Mouse (Mus musculus) heart, embryonic 12.5 days (tissue): ENCODE measurements around the gene Aldh9a1. TPM values are rescaled to one million over a fixed set of nuclear protein-coding genes. Genes with fewer than 3 reads are reported as not detected.

ENCODE experiments used
- ATAC-seq: fragments of 200-750 bp; cut with Nextera tagmentation; 2 replicates; pipeline ENCODE4 v1.8.0; 2017; ENCODE audit warnings: moderate TSS enrichment, moderate library complexity; ENCODE audit not compliant: insufficient number of reproducible peaks, low FRiP score
- H3K27ac ChIP-seq: fragments of 300-500 bp; sonication (generic); 2 replicates; pipeline ENCODE4 v1.5.1; 2016; ENCODE audit warnings: mild to moderate bottlenecking, moderate library complexity; ENCODE audit not compliant: poor library complexity, severe bottlenecking
- H3K27me3 ChIP-seq: fragments of 300-500 bp; sonication (generic); replicated peaks from 2 replicates; pipeline ENCODE4 v1.6.1; 2016; ENCODE audit warnings: mild to moderate bottlenecking, moderate library complexity
- H3K36me3 ChIP-seq: fragments of 300-500 bp; sonication (generic); 2 replicates; pipeline ENCODE4 v1.6.1; 2016; ENCODE audit warnings: mild to moderate bottlenecking, moderate library complexity
- H3K4me1 ChIP-seq: fragments of 300-500 bp; sonication (generic); replicated peaks from 2 replicates; pipeline ENCODE4 v1.6.1; 2016; ENCODE audit warnings: mild to moderate bottlenecking
- H3K4me2 ChIP-seq: fragments of 300-500 bp; sonication (generic); 2 replicates; pipeline ENCODE4 v1.6.1; 2016; ENCODE audit warnings: mild to moderate bottlenecking, moderate library complexity
- H3K4me3 ChIP-seq: fragments of 300-500 bp; sonication (generic); 2 replicates; pipeline ENCODE4 v1.5.1; 2016; ENCODE audit warnings: mild to moderate bottlenecking
- H3K9ac ChIP-seq: fragments of 300-500 bp; sonication (generic); 2 replicates; pipeline ENCODE4 v1.6.1; 2016; ENCODE audit warnings: mild to moderate bottlenecking, moderate library complexity
- H3K9me3 ChIP-seq: fragments of 300-500 bp; sonication (generic); replicated peaks from 2 replicates; pipeline ENCODE4 v1.6.1; 2016; ENCODE audit warnings: mild to moderate bottlenecking, moderate library complexity
- WGBS: fragments of 180-500 bp; shearing (Covaris S2); methylation state at CpG from one replicate; pipeline ENCODE4 v1.1.7; 2016; 5-methylcytosine and 5-hydroxymethylcytosine counted together
- polyA plus RNA-seq: library from polyadenylated mRNA; unstranded; fragments of >200 nt; fragmentation: Nextera tagmentation; extraction: Ambion mirVana; gene quantifications from 2 replicates; pipeline ENCODE4 v1.2.1, GENCODE M21; 2016

Gene Aldh9a1
- polyA plus RNA-seq, 1 experiment from 2014 or later, result 27.6 TPM

DNA sequence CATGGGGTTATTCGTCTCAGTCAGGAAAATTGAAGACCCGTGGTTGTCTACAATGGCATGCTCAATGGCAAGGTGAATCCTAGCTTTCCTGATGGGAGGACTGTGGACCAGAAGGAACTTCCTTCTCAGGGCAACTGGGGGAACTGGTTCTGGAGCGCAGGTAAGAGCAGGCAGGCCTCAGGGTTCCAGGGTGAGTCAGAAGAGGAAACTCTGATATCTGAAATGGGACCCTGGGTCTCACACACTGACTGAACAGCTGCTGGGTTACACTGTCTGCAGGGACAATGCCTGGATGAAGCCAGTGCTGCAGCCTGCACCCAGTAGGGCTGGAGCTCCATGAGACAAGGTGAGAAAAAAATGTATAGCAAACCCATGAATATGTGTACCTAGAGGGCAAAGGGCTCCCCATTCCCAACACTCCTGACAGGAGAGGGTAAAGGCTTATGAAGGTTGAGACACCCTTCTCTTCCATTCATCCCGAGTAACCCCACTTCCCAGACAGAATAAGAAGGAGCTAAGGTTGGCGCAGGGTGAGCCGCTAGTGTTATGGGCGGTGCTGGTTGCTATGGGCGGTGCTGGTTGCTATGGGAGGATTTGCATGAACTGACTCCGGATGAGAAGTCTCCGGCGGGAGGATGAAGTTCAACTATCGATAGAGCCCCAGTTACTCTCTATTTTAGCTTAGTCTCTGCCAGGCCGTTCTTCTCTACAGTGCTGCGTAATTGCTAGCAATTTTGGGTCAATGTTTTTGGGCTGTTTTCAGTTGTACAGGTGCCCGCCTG lies 24.4 kb downstream of the Aldh9a1 start:
- 0 out of 2 replicates have a peak overlapping the region, but pooled peaks have one; percentile 1 for H3K4me2 ChIP-seq
- H3K4me3 ChIP-seq, result no peak overlapping the region
- 25% methylated on average over 15 of the region's 15 CpGs for WGBS
- peaks cover 21% of the 10 kb centered on the region for H3K36me3 ChIP-seq
- peaks cover 8% of the 10 kb centered on the region for H3K4me1 ChIP-seq
- no peaks in the 10 kb centered on the region; the same call in 1 of the 2 replicates for H3K27me3 ChIP-seq
- H3K27ac ChIP-seq, result no peak overlapping the region
- H3K9me3 ChIP-seq, result no peaks in the 10 kb centered on the region
- no peak overlapping the region for H3K9ac ChIP-seq
- peak; percentile 82 for ATAC-seq

DNA sequence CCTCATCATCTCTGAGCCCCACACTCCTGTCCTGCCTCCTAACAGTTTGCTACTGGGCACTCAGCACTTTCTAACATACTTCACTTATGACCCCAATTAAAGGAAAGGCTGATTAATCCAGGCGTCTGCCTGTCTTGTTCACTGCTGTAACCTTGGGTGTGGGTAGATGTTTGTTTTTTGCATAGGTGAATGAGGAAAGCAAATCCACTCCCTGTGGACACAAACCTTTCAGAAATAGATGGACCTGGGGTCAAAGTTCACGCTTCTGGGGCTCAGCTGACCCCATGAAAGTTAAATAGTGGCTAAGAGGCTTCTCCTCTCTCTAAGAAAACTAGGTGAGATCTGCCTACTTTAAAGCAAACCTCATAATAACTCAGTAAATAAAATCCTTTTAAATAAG lies 25.2 kb downstream of the Aldh9a1 start:
- H3K4me3 ChIP-seq, result no peak overlapping the region
- H3K4me2 ChIP-seq, result 0 out of 2 replicates have a peak overlapping the region, but pooled peaks have one; percentile 1
- H3K9ac ChIP-seq, result no peak overlapping the region
- no peak overlapping the region for H3K27ac ChIP-seq
- H3K36me3 ChIP-seq, result peaks cover 21% of the 10 kb centered on the region
- no peaks in the 10 kb centered on the region; the same call in 1 of the 2 replicates for H3K27me3 ChIP-seq
- ATAC-seq, result no peak
- no peaks in the 10 kb centered on the region for H3K9me3 ChIP-seq
- peaks cover 8% of the 10 kb centered on the region for H3K4me1 ChIP-seq
- WGBS, result 61% methylated on average over 2 of the region's 2 CpGs

DNA sequence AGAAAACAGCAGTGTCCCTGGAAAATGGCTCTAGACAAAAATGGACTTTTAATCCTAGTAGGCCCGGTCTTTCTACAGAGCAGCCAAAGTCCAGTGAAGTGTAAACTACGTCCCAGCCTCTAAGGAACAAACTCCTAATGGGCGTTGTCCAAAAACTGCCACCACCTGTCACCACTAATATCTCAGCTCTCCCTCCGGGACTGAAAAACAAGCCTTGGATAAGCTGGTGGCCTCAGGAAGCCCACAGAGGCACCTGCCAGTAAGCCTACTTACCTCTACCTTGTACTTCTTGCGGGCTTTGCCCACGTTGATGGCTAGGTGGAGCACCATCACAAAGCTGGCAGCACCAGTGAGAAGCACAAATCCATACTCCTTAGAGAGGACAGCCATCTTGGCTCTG lies 28.2 kb downstream of the Aldh9a1 start:
- 72% methylated on average over 6 of the region's 6 CpGs for WGBS
- Histone ChIP-seq H3K9ac (no peak overlapping the region), H3K4me2 (no peak overlapping the region), H3K27ac (no peak overlapping the region), H3K9me3 (no peaks in the 10 kb centered on the region), H3K4me3 (no peak overlapping the region), H3K36me3 (peaks cover 21% of the 10 kb centered on the region), H3K27me3 (no peaks in the 10 kb centered on the region; the same call in 1 of the 2 replicates), H3K4me1 (peaks cover 8% of the 10 kb centered on the region)
- no peak for ATAC-seq

DNA sequence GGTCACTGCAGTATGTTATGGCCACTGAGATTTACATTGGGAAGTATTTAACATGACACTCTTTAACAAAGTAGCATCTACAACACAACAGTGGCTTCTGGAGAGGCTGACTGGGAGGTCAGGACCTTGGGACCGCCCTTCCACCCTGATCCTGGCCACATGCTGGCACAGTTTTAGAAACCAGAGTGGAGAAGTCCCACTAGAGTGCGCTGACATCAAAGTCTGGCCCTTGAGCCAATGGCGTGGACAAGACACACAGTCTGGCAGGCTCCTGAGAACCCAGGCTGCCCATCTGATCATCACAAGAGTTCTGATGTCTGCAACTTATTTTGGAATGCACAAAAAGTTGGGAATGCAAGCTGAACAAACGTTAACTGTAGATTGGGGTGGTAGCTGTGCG lies 30.0 kb downstream of the Aldh9a1 start:
- Histone ChIP-seq H3K4me1 (peaks cover 8% of the 10 kb centered on the region), H3K27me3 (no peaks in the 10 kb centered on the region; the same call in 1 of the 2 replicates), H3K9ac (no peak overlapping the region), H3K36me3 (peaks cover 21% of the 10 kb centered on the region), H3K4me3 (no peak overlapping the region), H3K9me3 (no peaks in the 10 kb centered on the region), H3K4me2 (no peak overlapping the region), H3K27ac (no peak overlapping the region)
- no peak for ATAC-seq
- WGBS, result 75% methylated on average over 5 of the region's 5 CpGs

DNA sequence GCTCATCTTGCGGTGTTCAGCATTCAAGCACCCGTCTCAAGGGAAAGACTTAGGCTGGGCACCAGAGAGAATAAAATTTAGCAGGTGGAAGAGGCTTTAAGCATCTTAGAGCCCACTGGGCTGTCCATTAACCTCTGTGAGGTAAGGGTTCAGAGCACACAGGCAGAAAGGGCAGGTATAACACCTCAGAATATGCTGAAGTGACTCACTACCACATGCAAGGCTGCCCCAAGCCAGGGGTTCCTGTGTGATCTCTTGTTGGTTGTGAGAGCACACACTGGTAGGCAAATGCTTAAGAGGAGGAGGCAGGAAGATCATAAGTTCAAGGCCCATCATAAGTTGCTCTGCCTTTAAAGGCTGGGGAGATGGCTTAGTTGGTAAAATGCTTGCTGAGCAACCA lies 30.4 kb downstream of the Aldh9a1 start:
- H3K4me3 ChIP-seq, result no peak overlapping the region
- no peak overlapping the region for H3K27ac ChIP-seq
- 78% methylated on average over 2 of the region's 2 CpGs for WGBS
- no peak overlapping the region for H3K9ac ChIP-seq
- no peaks in the 10 kb centered on the region for H3K9me3 ChIP-seq
- H3K36me3 ChIP-seq, result peaks cover 20% of the 10 kb centered on the region
- no peak overlapping the region for H3K4me2 ChIP-seq
- no peaks in the 10 kb centered on the region for H3K27me3 ChIP-seq
- no peak for ATAC-seq
- peaks cover 11% of the 10 kb centered on the region for H3K4me1 ChIP-seq

DNA sequence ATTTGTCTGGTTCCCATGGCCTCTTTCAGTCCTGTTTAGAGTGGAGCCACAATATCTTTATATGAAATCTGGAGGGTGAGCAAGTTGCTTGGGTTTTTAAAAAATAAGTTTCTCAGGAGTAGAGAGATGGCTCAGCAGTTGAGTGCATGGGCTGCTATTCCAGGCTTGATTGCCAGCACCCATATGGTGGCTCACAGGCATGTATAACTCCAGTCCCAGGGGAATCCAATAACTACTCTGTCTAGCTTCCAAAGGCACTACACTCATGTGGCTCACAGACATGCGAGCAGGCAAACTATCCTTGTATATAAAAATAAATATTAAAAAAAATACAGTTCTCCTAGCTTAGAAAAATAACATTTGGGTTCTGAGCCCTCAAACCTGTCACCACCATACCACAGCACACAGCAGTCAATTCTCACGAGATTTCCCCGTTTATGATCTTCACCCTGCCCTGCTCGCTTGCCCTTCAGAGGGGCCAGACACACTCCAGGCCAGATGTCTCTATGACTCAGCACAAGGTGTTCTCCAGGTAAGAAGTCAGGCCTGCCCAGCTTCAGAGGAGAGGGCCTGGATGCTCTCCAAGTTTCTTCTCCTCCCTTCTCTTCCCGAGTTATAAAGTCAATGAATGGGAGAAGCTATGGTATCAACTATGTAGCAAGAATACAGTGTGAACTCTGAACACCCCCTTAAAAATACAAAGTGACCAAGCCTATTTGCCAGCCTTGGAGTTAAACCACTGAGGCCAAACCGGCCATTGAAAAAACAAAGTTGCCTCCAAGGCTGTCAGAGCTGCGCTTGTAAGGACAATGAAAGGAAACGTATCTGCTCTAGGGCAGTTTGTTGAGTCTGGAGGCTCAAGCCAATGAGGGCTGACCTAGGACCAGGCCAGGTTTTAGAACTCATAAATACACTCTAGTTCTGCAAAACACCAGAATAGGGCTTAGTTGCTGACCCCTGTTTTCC lies 31.5 kb downstream of the Aldh9a1 start:
- WGBS, result 65% methylated on average over 8 of the region's 8 CpGs
- Histone ChIP-seq H3K4me3 (no peak overlapping the region), H3K4me2 (no peak overlapping the region), H3K9ac (no peak overlapping the region), H3K27me3 (no peaks in the 10 kb centered on the region), H3K27ac (no peak overlapping the region), H3K4me1 (peaks cover 16% of the 10 kb centered on the region), H3K36me3 (peaks cover 10% of the 10 kb centered on the region), H3K9me3 (no peaks in the 10 kb centered on the region)
- no peak for ATAC-seq

DNA sequence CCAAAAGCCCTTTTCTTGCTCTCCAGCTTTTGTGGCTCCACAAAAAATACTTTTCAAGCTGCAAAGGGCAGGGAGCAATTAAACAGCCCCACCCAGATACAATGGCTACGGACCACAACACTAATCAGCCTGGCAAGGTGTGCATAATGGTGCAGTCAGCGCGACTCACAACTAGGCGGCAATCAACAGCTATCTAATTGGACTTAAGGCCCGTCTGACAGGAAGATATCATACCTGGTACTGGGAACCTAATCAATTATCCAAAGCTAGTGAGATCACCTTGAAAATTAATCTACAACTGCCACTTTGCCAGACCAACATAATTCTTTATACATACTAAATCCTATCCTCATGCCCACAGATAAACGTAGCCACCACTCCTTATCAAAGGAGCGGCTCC lies 32.5 kb downstream of the Aldh9a1 start:
- no peak overlapping the region for H3K4me3 ChIP-seq
- H3K9ac ChIP-seq, result no peak overlapping the region
- no peak overlapping the region for H3K27ac ChIP-seq
- 72% methylated on average over 7 of the region's 7 CpGs for WGBS
- 0 out of 2 replicates have a peak overlapping the region, but pooled peaks have one; percentile 9 for H3K4me2 ChIP-seq
- H3K9me3 ChIP-seq, result no peaks in the 10 kb centered on the region
- peaks cover 1% of the 10 kb centered on the region for H3K36me3 ChIP-seq
- no peaks in the 10 kb centered on the region for H3K27me3 ChIP-seq
- ATAC-seq, result no peak
- H3K4me1 ChIP-seq, result peaks cover 16% of the 10 kb centered on the region

DNA sequence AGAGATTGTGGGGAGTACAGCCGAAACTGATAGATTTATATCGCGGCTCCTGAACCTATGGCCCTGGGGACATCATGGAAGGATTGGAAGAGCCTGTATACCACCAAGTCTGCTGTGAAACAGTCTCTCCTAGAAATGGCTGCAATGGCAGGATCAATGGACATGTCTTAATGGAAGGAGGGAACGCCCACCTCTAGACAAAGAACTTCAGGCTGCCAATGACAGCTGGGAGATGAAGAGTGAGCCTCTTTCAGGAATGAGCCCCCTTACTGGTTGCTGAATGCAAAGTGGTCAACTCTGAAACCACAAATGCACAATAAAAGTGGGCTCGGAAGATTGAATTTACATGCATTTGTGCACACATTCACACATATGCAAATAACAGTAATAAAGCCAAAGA lies 33.0 kb downstream of the Aldh9a1 start:
- WGBS, result 81% methylated on average over 5 of the region's 5 CpGs
- Histone ChIP-seq H3K4me3 (no peak overlapping the region), H3K27ac (no peak overlapping the region), H3K9me3 (no peaks in the 10 kb centered on the region), H3K9ac (no peak overlapping the region), H3K27me3 (no peaks in the 10 kb centered on the region), H3K4me2 (0 out of 2 replicates have a peak overlapping the region, but pooled peaks have one; percentile 9), H3K36me3 (no peaks in the 10 kb centered on the region), H3K4me1 (peaks cover 16% of the 10 kb centered on the region)
- ATAC-seq, result no peak

DNA sequence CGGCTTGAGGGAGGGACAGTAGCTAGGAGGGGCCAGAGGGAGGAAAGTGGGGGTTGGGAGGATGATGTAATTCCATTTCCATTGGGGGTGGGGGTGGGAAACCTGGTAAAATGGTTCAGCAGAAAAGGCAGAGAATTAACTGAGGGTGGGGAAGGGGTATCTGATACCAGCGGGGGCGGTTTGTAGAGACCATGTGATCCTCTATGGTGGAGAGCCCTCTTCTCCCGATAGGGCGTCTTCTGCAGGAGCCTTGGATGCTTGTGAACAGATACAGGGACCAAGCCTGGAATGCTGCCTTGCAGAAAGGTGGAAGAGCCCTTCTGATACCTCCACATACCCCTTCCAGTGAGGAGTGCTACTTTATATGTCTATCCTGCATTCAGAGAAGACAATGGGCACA lies 33.4 kb downstream of the Aldh9a1 start:
- Histone ChIP-seq H3K36me3 (no peaks in the 10 kb centered on the region), H3K4me1 (peaks cover 16% of the 10 kb centered on the region), H3K27me3 (no peaks in the 10 kb centered on the region), H3K27ac (0 out of 2 replicates have a peak overlapping the region, but pooled peaks have one; percentile 35), H3K4me3 (no peak overlapping the region), H3K9me3 (no peaks in the 10 kb centered on the region), H3K9ac (no peak overlapping the region), H3K4me2 (peak overlapping the region; percentile 9; the same call in 1 of the 2 replicates)
- 81% methylated on average over 5 of the region's 5 CpGs for whole genome bisulfite sequencing
- no peak for ATAC-seq

DNA sequence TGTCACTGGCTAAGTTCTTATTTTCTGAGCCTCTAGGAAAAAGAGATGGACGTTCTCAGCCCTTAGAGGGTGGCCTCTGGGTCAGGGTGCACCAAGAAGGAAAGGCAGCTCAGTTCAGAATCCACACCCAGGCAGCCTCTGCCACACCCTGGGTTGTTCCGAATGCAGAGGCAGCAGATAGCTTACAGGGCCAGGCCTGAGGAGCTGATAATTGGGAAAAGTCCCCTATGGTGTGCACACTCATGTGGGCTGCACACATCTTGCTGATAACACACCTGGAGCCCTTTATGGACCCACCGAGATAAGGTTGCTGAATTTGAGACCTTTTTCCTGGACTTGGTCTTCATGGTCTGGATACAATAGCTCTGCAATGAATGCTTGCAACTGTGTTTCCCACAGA lies 34.4 kb downstream of the Aldh9a1 start:
- 45% methylated on average over 3 of the region's 3 CpGs for WGBS
- Histone ChIP-seq H3K27ac (peak overlapping the region; percentile 35; the same call in 1 of the 2 replicates), H3K9ac (no peak overlapping the region), H3K9me3 (no peaks in the 10 kb centered on the region), H3K4me1 (peaks cover 16% of the 10 kb centered on the region), H3K27me3 (no peaks in the 10 kb centered on the region), H3K4me2 (no peak overlapping the region), H3K36me3 (no peaks in the 10 kb centered on the region), H3K4me3 (no peak overlapping the region)
- ATAC-seq, result peak; percentile 92

DNA sequence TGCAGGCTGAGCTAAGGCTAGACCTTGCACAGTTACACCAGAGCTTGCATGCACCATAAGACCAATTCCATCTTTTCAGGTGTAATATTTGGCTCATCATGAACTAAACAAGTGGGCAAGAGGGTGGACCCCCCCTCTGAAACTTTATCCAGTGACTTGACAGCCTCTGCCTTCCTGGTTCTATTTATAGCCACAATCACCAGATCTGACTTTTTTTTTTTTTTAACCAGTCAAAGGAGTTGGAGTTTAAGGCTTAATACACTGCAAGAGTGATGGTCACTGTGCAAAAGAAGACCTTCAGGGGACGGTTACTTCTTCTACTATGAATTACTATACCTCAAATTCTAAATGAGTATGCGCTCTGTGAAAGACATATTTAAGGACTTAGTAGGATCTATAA lies 35.4 kb downstream of the Aldh9a1 start:
- Histone ChIP-seq H3K27ac (no peak overlapping the region), H3K4me3 (no peak overlapping the region), H3K4me1 (peaks cover 16% of the 10 kb centered on the region), H3K9ac (no peak overlapping the region), H3K9me3 (no peaks in the 10 kb centered on the region), H3K27me3 (no peaks in the 10 kb centered on the region), H3K4me2 (no peak overlapping the region), H3K36me3 (no peaks in the 10 kb centered on the region)
- ATAC-seq, result no peak
- WGBS, result 88% methylated on average over 2 of the region's 2 CpGs
